Mouse (Mus musculus): ENCODE results near the gene Anp32b. TPM values are rescaled to one million over a fixed set of nuclear protein-coding genes. Genes with fewer than 3 reads are reported as not detected.

Gene Anp32b
- total RNA-seq (2021) = 10 to 100 TPM; 61.5 to 62.2 TPM

DNA sequence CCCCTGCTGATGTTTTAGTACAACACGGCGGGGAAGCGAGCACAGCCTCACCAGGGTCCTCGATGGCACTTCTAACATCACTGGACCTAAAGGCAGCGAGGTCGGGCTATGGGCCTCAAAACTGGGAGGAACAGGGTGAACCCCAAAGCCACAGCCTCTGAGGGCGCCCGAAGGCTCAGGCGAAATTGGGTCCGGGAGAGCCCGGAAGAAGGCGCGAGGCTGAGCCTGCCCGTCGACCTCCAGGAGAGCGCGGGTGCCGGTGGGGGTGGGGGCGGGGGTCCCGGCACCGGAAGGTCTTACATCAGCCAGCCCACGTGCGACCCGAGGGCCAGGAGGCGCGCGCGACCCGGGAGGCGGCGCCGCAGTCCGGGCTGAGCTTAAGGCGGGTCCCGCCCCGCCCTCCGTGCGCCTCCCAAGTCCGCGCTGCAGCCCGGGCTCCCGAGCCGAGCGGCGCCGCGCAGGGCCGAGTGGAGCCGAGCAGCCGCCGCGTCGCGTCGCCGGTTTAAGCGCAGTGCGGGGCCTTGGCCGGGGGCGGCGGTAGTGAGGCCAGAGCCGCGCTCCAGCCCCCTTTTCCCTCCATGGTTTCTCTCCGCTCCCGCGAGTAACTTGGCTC is at the start of gene Anp32b:
Gene Anp32b, plus strand, starts transcription at position 384 of the 613 bp plus-strand sequence.
- peak; percentile 92 for DNase-seq
- intact Hi-C loops (cut with DNase I) = loop anchor here (2.0 kb wide), 1 partner anchor 62 kb away; the partner anchor contains the start of gene Trmo

DNA sequence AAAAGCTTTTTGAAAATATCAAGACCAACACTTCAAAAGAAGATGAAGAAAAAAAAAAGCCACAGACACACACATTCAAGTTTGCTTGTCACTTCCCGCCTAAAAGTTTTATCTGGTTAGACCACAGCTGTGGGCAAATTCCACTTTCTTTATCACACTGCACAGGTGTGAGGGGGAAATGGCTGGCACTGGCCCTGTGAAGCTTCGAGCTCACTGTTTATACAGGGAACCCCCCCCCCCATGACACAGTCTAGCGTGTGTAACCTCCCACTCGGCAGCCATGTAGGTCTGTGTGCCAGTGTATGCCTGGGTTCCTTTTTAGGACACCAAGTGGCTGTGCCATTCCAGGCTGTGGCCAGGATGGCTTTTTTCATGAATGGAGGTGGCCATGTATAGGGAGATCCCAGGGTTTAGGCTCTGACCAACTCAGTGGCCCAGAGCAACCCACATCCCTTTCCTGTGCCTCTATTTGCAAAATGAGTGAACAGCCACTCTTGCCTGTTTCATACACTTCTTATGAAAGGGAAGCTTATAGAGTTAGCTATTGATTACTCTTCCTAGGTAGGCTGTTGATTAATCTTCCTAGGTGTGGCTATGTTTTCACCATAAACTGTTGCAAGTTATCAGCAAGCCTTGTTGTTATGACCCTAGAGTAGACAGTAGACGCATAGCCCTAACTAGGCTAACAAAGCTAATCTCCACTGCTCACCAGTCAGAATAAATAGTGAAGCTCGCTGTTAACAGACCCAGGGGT is 46.5 kb upstream of the Anp32b start:
- DNase-seq = no peak
- intact Hi-C loops (cut with DNase I) = no loop called here

DNA sequence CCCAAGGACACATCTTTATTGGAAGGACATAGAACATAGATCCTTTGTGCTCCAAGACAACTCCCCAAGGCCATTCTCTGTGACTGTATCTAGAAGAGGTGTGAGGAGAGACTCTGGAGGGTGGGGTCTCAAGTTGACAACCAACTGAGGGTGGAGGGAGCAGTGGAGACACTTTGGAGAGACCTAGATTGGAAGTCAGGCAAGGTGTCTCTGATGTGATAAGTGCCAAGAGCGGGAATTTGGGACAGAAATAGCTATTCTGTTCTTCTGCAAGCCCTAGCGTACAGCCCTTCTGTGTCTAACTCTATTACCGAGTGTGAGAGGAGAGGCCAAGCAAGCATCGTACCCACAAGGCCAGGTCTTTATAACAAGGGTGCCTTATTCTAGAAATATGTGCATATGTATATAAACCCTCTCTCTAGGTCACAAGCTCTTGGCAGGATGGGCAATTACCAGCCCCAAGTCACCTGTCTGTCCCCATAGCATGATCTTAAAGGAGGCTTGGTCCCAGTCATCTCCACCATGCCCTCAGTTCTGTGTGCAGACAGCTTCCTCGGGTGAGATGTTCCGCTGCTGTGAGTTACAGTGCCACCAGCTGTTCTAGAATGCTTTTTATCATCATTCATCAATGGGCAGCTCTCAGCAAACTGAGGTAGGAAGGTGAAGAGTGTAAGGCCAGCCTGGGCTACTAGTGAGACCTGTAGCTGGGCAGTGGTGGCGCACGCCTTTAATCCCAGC is 43.6 kb upstream of the Anp32b start:
- no peak for DNase-seq
- intact Hi-C loops (cut with DNase I) = no loop called here

DNA sequence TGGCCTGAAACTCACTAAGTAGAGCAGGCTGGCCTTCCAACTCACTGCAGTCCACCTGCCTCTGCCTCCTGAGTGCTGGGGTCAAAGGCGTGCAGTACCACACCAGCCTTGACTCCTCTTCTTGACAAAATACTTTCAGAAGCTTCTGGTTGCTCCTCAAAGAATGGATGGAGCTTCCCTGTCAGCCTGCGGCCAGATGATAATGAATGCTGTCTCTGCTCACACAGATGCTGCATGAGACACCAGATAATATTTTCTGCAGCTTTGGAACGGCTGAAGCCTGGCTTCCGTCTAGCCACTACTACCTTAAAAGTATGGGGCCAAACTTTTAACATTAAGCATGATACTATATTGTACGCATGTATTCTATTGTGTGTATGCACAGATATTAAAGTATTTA is 40.0 kb upstream of the Anp32b start:
- DNase-seq = no peak
- intact Hi-C loops (cut with DNase I) = no loop called here

DNA sequence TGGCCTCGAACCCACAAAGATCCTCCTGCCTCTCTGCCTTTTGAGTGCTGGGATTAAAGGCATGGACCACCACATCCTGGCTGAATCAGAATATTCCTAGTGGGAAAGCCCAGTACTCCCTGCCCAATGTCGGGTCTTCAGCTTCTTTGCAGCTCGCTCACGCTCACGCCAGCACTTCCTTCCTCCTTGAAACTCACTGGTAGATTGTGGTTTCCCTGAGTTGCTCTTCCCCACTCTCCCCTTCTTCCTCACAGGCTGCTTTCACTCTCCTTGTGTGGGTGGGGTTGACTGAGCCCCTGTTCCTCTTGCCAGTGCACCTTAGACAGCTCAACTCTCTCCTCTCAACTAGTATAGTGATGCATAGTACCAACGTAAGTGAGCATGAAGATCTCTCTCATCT is 39.2 kb upstream of the Anp32b start:
- DNase-seq = no peak
- intact Hi-C loops (cut with DNase I) = no loop called here

DNA sequence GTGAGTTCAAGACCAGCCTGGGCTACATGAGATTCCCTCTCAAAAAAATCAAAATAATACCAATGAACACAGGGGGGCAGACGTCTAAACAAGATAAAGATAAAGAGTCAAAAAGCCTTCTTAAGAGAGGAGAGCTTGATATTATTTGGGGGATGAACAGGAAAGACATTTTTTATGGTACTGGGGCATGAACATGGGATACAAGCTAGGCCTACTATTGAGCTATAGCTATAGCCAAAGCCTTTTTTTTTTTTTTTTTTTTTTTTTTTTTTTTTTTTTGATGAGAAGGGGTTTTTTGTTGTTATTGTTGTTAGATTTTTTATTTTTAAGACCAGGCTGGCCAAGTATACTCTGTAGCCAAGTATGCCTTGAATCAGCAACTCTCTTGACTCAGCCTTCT is 38.6 kb upstream of the Anp32b start:
- DNase-seq = no peak
- intact Hi-C loops (cut with DNase I) = no loop called here

DNA sequence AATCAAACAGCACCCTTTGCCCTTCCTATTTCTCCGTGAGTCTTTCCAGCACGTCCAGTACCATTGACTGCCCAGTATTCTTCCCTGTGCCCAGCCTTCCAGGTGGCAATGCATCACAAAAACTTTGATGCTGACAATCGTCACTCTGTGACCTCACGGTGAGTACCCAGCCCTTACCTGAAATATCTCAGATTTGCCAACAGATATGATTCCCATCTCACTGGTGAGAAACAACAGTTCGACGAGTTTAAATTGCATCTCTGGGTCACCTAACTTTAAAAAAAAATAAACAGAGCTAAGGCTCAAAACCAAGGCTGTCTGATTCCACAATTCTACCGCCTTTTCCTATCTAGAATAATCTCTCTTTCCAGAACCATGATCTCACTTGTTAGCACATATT is 37.3 kb upstream of the Anp32b start, which contains the start of gene Hemgn:
Gene Hemgn, minus strand, starts transcription at position 101 of the 400 bp plus-strand sequence.
- intact Hi-C loops (cut with DNase I) = no loop called here
- no peak for DNase-seq

DNA sequence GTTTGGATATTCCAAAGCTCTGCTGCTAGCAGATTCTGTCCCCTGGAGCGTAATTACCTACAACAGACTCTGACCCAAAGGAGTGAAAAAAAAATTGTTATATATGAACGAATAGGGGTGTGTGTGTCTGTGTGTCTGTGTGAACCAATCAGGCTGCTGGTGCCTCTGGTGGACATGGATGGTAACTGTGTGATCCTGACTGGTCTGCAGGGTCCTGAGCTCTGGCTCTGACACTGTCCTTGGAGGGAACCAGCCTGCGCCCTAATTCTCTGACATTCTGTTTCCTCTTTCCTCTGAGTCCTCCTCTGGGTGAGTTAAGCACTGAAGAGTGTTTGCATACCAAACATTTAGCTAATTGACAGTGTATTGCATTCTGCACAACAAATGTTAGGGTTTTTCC is 33.2 kb upstream of the Anp32b start:
- intact Hi-C loops (cut with DNase I) = no loop called here
- DNase-seq = peak; percentile 6

DNA sequence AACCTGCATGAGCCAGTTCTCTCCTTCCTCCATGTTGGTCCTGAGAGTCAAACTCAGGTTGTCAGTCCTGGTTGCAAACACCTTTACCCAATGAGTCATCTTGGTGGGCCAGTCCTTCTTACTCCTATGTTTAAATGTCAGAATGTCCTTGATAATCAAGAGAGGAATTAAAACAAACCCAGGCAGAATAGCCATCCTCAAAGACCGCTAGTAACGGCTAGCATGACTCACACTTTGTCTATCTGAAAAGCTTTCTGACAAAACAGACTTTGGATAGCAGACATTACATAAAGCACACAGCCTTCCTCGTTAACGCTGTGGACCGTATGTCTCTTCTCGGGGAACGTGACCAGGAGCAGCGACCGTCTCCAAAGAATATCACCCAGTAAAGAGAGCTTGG is 31.9 kb upstream of the Anp32b start:
- no peak for DNase-seq
- intact Hi-C loops (cut with DNase I) = no loop called here

DNA sequence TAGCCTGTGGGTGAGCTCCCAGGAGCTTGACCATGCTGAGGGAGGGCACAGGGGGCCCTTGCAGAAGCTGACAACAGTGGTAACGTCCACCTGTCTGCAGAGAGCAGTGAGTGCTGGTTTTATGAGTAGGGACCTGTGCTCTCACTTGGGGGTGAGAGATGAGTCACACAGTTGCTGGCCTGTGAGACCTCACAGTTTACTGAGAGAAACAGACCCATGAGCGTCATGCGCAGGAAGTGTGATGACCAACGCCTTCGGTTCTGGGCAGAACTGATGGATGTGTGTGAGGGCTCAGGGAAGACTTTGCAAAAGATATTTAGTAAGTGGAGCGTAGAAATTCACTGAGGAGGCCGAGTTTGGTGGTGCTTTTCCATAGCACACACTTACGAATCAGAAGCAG is 28.1 kb upstream of the Anp32b start:
- no peak for DNase-seq
- intact Hi-C loops (cut with DNase I) = no loop called here

DNA sequence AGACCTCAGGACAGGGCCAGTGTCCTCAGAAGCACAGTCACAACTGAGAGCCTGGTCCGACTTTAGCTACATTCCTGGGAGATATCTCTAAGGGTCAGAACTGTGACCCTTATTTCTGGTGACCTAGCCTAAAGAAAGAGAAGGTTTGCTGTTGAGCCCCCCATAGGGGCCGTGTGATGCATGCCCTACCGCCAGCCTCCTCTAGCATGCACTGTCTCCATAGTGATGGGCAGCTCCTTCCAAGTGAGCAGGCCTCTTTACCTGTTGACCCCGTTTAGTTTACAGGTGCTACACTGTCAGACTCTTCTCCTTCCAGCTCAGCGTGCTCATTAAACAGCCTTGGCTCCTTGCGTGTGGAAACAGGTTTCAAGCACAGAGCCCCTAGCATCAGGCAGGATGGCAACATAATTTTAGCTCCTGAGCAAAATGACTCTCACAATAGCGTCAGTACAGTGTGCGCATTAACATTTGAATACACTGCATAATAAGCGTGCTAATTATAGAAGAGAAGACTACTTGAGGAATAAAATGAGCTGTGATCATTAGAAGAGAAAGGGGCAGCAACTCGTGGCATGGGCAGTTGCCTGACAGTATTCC is 21.7 kb upstream of the Anp32b start:
- intact Hi-C loops (cut with DNase I) = no loop called here
- DNase-seq = no peak

DNA sequence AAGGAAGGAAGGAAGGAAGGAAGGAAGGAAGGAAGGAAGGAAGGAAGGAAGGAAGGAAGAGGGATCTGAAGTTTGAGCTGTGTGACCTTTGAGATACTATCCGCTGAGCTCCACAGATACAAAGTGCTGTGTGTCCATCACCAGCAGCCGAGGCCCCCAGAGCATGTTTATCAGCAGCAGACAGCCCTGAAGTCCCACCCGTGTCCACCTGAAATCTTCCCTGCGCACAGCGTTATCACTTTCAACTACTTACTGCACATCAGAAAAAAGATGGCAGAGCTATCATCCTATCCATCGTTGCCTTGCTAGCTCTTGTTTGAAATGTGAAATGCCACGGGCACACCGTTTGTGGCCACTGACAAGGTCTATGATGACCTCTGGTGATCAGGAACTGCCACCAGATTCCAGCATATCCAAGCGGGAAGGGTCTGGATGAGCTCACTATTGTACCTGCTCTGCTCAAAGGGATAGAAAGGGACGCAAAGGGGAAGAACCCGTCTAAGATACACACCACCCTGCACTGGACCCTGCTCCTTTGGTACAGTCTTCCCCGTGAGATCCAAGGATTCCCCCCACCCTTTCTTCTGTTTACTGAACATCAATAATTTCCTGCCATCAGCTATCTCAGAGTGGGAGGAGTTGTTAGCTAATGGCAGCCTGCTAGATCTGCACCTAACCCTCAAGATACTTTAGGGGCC is 18.2 kb upstream of the Anp32b start:
- intact Hi-C loops (cut with DNase I) = no loop called here
- no peak for DNase-seq

DNA sequence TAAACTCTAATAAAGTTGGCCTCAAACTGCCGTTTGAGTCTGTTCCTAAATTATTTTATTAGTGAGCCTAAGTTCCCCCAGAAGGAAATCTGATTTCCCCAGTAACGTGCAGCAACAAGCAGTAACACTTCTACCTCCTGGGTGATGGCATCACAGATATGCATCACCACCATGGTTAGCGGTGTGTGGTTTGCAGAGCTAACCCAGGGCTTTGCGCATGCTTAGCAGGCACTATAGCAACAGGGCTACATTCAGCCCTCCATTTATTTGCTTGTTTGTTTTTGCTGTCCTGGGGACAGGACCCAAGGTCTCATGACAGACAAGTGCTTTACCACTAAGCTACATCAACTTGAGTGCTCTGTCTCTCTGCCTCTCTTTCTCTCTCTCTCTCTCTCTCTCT is 8.2 kb upstream of the Anp32b start:
- intact Hi-C loops (cut with DNase I) = no loop called here
- no peak for DNase-seq

DNA sequence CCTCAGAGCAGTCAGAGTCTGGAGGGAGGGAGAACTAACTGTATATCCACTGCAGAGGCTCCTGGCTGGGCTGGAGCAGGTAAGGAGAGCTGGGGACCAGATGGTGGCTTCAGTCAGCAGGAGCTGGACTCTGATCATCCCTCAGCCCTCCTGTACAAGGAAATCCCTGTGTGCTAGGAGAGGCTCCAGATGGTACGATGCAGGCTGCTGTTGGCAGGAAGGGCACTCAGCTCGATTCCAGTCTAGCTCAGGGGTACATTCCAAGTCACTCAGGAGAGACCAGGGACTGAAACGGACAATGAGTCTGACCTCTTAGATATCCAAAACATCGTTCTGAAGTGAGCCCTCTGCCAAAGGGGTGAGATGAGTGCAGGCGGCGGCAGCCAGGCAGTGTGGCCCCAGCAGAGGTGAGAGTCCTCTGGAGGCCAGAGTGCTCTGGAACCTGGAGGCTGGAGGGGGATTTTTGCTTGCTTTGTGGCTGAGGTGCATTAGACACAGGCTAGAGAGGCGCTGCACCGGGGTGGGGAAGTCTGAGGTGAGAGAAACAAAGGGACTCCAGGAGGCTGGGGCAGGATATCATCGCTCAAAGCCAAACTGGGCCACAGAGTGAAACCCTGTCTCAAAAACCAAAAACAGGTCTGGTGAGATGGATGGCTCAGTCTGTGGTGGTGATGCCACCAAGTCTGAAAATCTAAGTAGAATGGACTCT is 5.3 kb upstream of the Anp32b start:
- peak; percentile 42 for DNase-seq
- intact Hi-C loops (cut with DNase I) = no loop called here

DNA sequence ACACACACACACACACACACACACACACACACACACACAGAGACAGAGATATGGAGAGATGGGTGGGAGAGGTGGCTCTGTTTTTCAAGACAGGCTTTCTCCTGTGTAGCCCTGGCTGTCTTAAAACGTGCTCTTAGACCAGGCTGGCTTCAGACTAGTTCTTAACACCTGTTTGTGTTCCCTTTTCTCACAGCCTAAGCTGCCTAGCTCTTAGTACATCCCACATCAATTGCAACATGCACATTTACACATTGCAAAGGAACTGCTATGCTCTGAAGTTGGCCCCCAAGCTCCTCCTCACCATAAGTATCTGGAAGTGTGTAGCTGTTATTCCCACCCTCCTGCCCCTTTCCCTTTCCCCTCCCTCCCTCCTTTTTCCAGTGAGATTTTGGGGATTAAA is 3.2 kb upstream of the Anp32b start:
- intact Hi-C loops (cut with DNase I) = no loop called here
- DNase-seq = no peak

DNA sequence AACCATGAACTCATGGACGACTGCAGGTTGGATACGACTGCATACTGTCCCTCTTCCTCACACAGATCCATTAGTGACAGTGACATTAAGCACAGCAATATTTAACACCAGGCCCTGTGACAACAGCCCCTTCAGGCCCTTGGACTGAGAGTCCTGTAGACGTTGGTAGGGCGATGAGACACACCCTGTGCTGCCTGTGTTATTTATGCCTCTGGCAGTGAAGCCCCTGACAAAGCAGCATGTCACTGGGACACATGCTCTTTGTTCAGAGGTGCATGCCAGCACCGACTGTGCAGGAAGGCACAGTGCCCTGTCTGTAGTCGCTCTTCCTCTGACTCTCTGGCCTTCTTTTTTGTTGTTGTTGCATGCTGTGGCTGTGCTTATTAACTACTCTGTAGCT is 1.8 kb upstream of the Anp32b start:
- peak; percentile 60 for DNase-seq
- intact Hi-C loops (cut with DNase I) = no loop called here

DNA sequence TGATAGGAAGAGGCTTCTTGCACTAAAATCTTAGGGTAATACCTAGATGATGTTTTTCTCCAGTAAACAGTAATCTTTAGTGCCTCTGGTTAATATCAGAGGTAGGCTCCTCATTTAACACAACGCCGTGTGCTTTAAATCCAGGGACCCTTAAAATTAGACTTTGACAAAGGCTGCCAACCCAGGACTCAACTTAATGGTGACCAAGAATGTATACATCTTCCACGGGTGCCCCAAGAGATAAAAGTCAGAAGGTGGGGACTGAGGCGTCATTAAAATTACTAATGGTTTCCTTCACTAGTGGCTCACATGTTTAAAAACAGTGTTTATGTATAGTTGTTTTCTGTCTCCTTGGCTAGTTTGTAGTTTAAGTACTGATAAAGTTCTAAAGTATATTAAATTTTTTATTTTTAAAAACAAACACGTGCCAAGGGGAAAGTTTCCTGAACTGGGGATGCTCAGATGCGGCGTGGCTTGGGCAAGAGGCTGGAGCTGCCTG is 633 bp upstream of the Anp32b start:
- DNase-seq = no peak
- intact Hi-C loops (cut with DNase I) = loop anchor here (2.0 kb wide), 1 partner anchor 61 kb away; the partner anchor contains the start of gene Trmo

DNA sequence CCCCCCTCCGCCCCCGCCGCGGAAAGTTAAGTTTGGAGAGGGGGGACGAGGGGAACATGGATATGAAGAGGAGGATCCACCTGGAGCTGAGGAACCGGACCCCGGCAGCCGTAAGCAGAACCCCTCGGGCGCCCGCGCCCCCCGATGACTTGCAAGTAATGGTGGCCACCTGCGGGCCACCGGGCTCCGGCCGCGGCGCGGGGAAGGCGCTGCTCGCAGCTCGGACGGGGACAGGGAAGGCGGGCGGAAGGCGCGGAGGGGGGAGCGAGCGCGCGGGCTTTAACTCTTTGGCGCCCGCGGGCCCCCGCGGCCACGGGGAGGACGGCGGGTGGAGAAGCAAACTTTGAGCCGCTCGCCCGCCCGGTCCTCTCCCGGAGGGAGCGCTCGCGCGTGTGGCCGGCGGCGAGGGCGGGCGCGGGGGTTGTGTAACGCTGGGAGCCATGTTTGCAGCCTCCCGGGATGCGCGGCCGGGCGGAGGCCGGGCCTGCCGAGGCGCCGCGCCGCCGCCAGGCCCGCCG is 597 bp downstream of the Anp32b start:
- intact Hi-C loops (cut with DNase I) = loop anchor here (2.0 kb wide), 1 partner anchor 62 kb away; the partner anchor contains the start of gene Trmo
- DNase-seq = peak; percentile 68

DNA sequence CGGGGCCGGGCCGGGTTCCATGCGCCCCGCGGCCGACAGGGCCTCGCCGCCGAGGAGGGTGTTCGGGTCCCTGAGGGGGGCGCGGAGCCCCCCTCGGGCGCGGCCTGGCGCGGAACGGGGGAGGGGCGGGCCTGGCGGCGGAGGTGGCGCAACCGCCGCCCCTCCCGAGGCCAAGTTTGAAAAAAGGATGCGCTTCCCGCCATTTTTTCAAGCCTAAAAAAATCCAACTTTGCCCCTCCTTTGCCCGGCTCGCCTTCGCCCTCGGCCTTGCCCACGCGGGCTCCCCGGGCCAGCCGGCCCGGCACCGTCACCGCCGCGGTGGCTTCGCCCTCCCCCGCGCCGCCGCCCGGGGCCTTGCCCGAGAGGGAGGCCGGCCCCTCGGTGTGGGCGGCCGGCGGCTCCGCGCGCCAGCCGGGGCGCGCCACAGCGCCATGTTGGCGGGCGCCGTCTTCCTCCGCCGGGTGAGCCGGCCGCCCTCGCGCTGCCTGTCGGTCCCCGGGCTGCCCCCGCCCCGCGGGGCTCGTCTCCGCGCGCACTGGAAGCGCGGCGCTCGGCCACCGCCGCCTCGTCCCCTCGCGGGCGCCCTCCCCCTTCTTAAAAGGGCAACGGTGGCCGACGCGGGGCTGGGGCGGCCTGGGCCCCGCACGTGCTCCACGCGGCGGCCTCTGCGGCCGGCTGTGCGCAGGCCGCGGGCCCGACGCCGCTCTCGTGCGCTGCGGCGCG is 1.2 kb downstream of the Anp32b start:
- peak; percentile 82 for DNase-seq
- intact Hi-C loops (cut with DNase I) = loop anchor here (2.0 kb wide), 1 partner anchor 63 kb away; the partner anchor contains the start of gene Trmo
